Mouse (Mus musculus): ENCODE results near the gene Ttc22.

GRCm38 (mm10) chr4:106581865-106582204, 40.4 kb upstream of the Ttc22 start:
- TF ChIP-seq CTCF (IDR thresholded peaks at IDR 0.05; ENCODE audit: low read depth) (no peak), EP300 (optimal IDR thresholded peaks at IDR 0.05) (no peak)

All from stomach, postnatal 0 days (tissue).